Mouse (Mus musculus) heart, postnatal 0 days (tissue): ENCODE measurements at regions not wholly inside any gene's neighbourhood (a gene's known extent, or its start where the extent isn't known, plus 50 kb on each side); places are given as distances from the start of the nearest gene placed in this dataset.

Experiments used
- CTCF ChIP-seq: IDR thresholded peaks from 2 replicates; pipeline ENCODE4 v1.5.1; 2016; ENCODE audit warnings: antibody characterized with exemption, control low read depth, low read depth
- EP300 ChIP-seq: IDR thresholded peaks from 2 replicates; pipeline ENCODE4 v1.6.1; 2016; ENCODE audit warnings: antibody characterized with exemption, low read depth

GRCm38 (mm10) chr15:56844574-56844973, 632.9 kb downstream of the Slc22a22 start:
- no peak for TF ChIP-seq EP300
- no peak for TF ChIP-seq CTCF
